Mouse (Mus musculus): ENCODE data around the gene Fkbp10.

DNA sequence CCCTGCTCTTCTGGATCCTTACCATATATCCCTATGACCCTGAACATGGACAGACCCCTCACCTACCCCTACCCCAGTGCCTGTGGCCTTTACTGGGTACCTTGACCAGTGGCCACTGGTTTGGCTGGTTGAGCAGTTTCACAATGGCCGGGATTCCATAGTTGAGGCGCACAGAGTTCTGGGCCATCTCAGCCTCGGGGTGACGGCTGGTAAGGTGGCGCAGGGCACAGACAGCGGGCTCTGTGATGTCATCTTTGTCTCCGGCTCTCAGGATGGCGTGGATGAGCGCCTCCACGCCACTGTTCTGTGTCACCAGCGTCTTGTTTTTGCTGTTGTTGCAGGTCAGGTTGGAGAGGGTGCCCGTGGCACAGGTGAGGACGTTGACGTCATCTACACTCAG lies 37.5 kb upstream of the Fkbp10 start:
- no peak for TF ChIP-seq CTCF (IDR thresholded peaks at IDR 0.05; ENCODE audit: extremely low read depth, insufficient read depth, insufficient read length, insufficient replicate concordance)
- no peak for TF ChIP-seq POLR2A (IDR thresholded peaks at IDR 0.05; ENCODE audit: low read depth, low read length)

Data from spleen, adult 2 months (tissue).